Mouse (Mus musculus) liver, postnatal 0 days (tissue): ENCODE data around the gene Pde8a.

Experiments used
- CTCF ChIP-seq: sonication (generic); IDR thresholded peaks from 2 replicates; pipeline ENCODE4 v1.5.1; 2016; ENCODE audit warnings: antibody characterized with exemption, low read depth
- EP300 ChIP-seq: IDR thresholded peaks from 2 replicates; pipeline ENCODE4 v1.6.1; 2016; ENCODE audit warnings: antibody characterized with exemption, low read depth, mild to moderate bottlenecking

DNA sequence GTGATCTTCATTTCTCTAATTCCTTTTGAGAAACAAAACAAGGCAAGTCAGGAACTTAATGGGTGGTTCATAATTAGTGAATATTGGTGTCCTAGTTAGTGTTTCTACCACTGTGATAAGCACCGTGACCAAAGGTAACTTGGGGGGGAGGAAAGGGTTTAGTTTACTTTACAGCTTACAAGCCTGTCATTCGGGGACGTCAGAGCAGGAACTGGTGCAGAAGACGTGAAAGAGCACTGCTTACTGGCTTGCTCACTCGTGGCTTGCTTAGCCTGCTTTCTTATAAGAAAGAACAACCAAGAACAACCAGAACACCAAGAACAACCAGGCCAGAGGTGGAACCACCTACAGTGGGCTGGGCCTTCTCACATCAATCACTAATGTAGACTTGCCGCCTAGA, 65.6 kb downstream of the Pde8a start:
- TF ChIP-seq CTCF = no peak
- TF ChIP-seq EP300 = no peak
